Mouse (Mus musculus) thymus, postnatal 25 days (tissue): ENCODE results near the gene Plekha5.
"Not testable (repeated sequence)": the region's sequence is repeated elsewhere in the genome, so short reads cannot be mapped to it uniquely, and the experiment has no call there.

ENCODE experiments used
- DNase-seq: peaks from one replicate; pipeline ENCODE4 v3.0.0; 2022

Gene Plekha5

DNA sequence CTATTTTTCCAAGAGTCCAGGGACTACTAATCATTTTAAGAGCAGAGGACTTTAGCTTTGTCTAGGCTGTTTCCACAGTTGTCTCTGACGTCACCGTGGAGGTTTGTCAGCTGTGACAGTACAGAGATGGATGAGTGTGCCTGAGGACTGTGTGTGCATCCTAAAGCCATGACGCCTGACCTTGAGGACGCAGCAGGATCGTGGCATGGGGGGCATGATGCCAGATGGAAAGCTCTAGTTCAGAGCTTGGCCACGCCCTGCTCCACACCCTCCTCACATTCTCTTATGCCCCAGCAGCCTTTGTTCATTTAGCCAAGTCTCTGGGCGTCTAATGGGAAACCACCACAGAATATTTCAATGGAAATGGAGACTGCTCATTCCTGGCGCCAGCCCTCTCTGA, 111.7 kb downstream of the Plekha5 start:
- DNase-seq = no peak

DNA sequence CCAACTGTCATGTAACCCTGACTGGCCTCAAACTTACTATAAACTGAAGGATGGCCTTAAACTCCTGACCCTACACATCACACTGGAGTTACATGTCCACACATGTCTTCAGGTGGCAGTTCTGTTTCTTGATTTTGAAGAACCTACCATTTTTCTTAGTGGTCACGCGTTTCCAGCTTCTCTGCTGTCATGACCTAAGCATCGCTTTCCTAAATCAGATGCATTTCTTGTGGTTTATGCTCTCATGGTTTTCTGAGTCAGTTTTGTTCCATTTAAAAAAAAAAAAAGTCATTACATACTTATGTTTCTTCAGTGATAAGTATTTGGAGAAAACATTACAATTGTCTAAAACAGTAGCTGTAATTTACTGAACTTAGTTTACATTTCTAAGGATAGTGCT, 118.1 kb downstream of the Plekha5 start:
- DNase-seq = no peak

DNA sequence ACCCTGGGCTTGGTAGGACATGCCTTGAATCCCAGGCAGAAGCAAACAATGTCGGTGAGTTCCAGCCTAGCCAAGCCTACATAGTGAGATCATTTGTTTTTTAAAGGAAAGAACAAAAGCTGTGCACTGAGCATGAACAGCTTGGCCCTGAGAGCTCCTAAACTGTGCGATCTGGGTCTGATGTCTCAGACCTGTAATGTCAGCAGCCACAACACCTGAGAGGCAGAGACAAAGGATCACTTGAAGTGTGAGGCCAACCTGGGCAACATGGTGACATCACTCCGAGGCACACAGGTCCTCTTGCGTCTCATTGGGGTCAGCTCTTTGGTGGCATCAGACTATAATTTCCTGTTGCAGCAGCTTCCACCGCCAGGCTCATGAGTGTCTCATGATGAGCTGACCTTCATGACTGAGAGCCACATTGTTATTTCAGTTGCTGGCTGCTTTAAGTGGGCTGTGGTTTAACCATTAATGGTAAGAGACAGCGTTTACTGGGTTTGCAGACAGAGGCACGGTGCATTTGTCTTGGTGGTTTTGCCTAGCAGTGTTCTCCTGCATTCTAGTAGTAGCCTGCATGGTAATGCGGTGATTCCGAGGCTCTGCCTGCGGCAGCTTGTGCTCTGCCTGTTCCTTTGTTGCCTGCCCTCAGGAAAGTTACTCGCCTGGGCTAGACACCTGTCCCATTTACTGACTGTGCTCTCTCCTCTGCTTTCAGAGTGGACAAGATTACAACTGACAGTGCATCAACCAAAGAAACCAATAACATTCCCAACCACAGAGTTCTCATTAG, 119.3 kb downstream of the Plekha5 start:
- no peak for DNase-seq

DNA sequence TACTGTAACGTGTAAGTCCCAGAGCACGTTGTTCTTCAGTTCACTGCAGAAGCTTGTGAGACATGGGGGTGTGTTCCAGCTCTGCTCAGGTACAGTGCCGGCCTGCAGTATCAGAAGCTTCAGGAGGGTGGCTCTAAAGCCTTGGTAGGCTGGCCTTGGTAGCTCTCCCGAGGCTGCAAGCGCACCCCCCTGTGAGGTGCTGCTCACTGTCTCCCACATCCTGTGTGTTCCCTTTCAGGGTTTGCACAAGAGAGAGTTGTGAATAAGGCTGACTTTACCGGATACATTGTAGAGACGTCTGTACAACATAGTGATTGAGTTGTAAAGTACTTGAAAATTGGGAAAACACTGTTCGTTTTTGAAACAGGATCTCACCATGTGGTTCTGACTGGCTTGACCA, 122.2 kb downstream of the Plekha5 start:
- peak; percentile 47 for DNase-seq

DNA sequence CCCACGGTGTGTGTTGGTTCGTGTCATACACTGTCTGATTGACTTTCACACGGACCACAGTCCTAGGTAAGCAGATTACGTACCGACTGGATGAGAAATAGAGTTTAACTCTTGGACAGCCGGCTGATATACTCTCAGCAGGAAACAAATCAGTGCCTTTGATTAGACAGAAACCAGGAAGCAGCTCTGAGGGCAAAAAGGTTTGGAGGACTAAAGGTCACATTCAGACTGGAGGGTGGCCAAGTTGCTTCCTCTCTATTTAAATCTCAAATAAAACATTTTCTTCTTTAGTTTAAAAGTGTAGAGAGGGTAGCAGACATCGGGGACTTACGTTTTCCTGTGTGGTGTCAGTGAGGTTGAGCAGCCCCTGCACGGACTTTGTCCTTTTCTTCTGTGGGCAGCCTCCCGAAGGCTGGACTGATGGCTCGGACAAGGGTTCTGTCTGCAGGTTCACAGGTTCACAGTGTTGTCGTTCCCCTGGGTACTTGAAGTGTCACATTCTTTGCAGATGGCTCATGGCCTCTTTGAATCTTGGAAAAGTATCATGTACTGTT, 122.9 kb downstream of the Plekha5 start:
- no peak for DNase-seq

DNA sequence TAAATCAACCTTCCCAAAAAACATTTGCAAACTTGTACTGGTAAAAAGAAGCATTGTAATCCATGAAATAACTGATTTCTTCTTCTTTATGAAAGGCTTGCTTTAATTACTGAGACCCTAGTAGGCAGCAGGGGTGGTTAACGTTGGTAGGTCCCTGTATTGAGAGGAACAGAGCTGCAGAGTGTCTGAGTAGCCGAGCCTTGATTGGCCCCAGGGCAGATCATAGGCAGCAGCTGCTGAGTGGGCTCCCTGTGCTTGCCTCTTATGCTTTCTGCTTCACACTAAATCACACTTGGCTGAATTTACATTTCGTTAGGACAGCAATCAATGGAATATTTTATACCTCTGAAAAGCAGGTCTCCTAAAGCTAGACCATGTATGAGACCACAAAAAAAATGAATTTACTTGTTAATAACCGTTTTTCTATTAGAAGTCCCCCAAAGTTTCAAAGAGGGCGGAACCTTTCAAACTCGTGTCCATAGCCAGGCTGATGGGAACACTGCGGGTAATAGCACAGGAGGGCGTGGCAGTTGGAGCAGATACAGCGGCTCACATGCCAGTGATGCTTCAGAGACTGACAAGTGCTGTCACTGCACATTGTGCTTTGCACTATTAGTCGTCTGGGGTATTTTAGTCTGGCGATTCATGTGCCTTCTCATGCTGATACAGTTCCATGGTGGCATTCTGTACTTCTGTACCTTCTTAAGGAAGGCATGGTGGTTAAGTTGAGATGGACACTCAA, 123.5 kb downstream of the Plekha5 start:
- no peak for DNase-seq

DNA sequence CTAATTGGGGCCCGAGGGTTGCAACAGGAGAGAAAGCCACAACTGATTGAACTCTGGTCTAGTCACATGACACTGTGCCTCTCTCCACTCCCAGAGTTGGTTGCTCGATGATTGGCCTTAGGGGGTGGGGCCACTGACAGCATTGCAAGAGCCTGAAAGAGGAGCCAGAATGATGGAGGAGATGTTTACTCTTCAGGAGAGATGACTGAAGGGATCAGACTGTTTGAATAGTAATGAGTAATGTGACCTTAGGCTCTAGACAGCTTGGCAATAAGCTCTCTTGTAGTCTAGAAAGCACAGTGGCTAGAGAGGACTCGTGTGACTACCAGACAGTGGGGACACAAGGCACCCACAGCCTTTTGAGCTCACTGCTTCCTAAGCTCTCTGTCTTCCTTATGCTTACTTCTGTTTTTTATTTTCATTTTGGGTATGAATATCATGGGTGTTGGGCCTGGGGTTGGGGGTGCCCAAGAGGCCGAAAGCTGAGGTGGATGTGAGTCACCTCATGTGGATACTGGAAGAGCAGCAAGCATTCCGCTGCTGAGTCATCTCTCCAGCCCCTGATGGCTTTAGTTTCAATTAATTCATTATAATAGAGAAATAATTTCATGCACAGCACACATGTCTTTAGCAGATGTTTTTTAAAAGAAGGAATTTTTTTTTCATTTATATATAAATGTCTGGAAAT, 124.4 kb downstream of the Plekha5 start:
- no peak for DNase-seq

DNA sequence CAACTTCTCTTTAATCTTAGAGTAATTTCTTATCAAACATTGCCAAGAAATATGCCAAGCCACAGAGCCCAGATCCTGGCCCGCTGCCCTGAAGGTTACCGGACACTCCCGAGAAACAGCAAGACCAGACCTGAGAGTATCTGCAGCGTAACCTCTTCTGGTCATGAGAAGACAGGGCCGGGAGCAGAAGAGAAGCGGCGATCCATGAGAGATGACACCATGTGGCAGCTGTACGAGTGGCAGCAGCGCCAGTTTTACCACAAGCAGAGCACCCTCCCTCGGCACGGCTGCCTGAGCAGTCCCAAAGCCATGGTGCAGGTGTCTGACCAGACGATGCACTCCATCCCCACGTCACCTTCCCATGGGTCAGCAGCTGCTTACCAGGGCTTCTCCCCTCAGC, 126.9 kb downstream of the Plekha5 start:
- DNase-seq = no peak

DNA sequence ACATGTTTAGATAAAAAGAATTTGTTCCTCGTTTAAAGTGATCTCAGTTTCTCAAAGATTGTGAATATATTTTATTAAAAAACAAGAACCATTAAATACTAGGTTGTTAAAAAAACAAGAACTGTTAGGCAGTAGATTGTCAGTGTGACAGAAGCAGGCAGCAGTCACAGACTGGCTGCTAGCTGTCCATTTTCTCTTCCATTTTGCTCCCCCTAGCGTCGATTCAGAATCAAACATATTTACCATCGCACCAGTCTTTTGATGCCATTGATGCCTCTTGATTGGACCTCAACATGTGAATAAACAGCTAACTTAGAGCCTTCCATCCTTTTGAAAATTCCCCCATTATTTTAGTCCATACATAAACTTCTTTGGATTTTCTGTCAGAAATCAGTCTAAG, 130.4 kb downstream of the Plekha5 start:
- no peak for DNase-seq

DNA sequence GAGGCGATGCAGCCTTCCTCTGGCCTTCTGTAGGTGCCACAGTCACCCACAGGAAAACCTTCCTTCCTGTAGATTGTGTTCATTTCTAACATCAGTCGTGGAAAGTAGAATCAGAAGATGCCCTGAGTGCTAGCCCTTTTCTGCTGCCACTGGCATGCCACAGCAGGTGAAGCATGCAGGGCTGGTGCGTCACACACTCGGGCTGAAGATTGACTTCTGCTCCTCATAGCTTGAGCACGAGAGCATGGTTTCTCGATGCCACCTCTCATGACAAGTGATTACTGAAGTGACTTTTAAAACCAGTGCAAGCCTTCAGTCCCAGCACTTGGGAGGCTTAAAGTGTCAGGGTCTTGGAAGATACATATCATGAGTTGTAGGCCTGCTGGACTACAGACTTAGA, 135.6 kb downstream of the Plekha5 start:
- no peak for DNase-seq

DNA sequence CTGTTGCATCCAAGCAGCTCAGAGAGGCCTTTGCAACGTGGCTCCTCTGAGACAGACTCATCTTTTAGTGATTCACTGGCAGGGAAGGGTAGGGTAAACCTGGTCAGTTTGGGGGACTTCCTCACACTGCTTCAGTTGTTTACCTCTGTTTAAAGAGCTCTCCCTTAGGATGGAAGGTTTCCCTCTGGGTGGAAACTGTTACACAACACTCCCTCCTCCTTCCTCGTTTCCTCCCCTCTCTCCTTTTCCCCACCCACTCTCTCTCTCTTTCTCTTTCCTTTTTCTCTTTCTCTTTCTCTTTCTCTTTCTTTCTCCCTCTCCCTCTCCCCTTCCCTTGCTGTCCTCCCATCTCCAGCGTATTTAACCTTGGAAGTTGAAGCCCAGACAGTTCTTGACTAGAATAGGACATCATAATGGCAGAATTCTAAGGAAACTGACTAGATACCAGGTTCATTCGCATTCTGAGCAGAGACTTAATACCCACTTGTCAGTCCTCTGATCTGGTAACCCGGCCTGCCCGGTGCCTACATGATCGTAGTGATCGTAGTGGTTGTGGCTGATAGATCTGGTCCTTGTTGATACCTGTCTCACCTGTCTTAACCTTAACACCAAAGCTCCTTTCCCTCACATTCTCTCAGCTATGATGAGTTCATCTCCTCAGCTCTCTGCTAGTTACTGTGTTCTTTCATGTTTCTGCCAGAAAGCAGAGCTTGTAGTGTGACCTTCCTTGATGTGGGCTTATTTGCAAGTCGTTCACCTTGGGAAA, 137.5 kb downstream of the Plekha5 start:
- DNase-seq = no peak

DNA sequence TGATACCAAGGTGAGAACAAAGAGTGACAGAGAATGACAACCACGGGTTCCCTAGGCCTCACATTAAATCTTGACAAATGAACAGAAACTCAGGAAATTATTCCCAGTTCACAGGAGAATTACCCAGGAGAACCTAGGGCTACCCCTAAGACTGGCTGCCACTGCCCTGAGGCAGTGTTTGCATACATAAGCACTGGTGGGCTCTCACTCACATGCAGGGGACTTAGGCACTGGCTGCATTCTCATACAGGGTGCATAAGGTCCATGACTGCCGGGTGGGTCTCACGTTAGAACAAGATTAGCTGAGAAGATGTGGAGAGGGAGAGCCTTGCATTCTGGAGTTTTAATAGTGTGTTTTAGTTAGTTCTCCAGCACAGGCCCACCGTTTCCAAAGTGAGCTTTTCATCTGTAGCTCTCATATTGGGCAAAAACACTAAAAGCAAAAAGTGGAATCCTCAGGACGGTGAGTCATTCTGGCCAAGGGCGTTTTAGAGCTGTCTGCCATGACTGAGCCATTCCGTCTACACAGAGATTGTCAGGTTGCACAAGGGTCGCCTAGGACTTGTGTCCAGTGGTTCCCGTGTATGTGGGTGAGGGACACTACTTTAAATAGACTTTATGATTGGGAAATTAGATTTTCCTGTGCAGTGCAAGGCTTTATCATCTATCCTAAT, 138.2 kb downstream of the Plekha5 start:
- DNase-seq = no peak

DNA sequence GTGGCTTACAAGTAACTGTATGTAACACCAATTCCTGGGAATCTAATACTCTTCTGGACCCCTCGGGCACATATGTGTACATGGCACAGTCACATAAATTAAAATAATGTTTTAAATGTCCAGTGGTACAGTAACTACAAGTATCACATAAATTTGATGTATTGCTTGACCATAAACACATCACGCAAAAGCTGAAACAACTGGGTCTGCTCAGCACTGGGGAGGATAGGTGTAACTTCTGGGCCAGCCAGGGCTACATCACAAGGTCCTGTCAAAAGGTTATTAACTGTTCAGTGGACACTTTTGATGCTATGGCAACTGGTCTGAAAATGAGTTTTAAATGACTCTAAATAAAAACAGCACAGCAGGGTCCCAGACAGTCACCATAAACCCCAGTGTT, 143.3 kb downstream of the Plekha5 start:
- DNase-seq = no peak

DNA sequence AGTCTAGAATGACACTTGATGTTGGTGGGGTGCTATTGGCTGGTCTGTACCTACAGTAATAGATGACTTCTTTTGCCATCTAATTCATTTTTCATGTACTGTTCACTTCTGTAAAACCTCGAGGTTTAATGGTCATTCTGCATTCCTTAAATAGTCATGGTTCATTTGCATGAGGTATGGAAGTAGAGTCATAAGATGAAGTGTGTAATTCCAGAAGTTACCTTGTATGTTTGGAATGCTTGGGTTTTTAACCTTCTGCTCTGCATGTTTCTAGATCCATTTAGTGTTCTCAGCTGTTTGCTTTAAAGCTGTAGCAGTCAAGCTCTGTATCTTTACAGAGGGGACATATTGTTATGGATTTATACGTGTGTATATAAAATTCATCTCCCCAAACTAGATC, 144.0 kb downstream of the Plekha5 start:
- no peak for DNase-seq

DNA sequence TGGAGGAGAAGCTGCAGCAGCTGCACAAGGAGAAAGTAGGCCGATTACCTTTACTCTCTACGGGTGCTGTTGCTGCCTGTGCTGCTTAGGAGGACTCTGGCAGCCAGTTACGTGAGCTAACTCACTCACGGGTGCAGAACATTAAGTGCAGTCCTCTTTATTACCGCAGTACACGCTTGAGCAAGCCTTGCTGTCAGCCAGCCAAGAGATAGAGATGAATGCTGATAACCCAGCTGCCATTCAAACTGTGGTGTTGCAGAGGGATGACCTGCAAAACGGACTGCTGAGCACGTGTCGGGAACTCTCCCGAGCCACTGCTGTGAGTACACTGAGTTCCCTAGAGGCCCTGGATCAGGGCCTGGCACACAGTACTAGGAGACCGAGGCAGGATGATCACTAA, 146.3 kb downstream of the Plekha5 start:
- DNase-seq = no peak

DNA sequence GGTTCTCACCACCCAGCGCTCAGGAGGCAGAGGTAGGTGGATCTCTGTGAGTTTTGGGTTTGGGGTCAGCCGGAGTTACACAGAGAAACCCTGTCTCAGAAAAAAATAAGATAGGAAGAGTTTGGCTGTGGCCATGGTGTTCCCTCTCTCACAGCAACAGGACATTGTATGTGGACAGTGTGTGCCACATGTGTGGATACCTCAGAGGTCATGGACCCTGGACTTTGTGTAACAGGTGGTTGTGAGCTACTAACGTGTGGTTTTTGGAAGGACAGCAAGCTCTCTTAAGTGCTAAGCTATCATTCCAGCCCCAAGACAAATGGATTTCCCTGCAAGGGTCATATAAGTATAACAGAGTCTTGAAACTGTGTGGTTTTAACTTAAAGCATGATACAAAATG, 151.1 kb downstream of the Plekha5 start:
- no peak for DNase-seq

DNA sequence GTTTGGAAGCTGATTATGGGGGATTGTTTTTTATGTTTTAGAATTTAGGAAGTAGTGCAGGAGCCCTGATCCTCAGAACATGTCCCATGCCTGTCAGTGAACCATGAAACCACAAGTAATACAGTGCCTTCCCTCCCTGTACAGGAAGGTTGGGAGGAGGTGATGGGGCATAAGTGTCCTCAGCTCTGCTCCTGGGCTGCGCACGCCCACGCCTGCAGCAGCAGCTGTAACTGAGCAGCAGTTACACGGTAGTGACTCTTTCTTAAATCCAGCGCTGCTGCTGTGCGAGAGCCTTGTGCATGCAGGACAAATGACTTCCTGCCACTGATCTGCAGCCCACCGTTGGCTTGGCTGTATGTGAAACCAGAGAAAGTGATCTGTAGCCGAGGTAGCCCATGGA, 152.3 kb downstream of the Plekha5 start:
- peak; percentile 30 for DNase-seq

DNA sequence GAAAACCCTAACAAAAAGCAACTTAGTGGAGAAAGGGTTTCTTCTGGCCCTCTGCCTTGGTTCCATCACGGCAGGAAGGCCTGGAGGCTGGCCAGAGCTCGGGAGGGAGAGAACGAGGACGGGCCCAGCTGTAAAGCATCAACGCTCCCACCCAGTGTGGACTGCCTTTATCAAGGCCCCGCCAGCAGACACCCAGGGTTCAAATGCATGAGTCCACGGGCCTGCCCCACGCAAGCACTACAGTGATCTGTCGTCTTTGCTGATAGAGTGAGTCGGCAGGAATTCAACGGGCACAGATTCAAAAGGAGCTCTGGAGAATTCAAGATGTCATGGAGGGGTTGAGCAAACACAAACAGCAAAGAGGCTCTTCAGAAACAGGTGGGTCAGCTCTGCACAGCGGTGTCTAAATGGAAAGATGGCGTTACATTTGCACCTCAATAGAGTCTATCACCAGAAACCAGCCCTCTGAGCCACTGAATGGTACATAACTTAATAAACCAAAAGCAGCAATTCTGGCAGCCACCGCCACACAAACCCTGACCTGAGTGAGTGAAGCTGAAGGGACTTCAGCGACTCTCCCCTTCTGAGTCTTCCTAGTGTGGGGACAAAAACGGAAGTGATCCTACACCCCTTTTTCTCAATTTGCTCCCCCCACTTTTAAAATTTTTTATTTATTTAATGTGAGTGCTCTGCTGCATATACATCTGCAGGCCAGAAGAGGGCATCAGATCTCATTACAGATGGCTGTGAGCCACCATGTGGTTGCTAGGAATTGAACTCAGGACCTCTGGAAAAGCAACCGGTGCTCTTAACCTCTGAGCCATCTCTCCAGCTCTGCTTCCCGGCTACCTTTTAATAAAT, 153.3 kb downstream of the Plekha5 start:
- DNase-seq = no peak

DNA sequence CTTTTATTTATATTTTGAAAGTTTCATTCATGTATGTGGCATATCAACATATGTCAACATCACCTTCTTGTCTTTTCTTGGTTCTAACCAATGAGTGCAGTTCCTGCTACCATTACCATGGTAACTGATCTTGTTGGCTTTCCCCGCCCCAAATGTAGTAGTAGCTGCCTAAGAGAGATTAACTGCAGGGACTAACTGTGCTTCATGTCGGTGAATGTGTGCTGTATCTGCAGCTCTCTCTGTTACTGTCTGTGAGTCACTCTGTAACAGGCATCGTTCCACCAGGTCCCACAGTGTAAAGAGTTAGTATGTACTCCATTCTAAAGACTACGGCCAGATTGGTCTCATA, 153.9 kb downstream of the Plekha5 start:
- DNase-seq = no peak

DNA sequence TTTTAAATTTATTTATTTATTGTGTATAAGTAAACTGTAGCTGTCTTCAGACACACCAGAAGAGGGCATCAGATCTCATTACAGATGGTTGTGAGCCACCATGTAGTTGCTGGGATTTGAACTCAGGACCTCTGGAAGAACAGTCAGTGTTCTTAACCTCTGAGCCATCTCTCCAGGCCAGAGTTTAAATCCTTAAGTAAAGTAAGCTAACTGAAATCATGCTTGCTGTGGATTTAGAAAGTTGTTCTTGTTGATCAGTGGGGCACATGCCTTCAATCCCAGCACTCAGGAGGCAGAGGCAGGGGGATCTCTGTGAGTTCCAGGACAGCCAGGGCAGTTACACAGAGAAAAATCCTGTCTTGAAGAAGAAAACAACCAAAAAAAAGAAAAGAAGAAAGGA, 155.1 kb downstream of the Plekha5 start:
- DNase-seq = not testable (repeated sequence)

DNA sequence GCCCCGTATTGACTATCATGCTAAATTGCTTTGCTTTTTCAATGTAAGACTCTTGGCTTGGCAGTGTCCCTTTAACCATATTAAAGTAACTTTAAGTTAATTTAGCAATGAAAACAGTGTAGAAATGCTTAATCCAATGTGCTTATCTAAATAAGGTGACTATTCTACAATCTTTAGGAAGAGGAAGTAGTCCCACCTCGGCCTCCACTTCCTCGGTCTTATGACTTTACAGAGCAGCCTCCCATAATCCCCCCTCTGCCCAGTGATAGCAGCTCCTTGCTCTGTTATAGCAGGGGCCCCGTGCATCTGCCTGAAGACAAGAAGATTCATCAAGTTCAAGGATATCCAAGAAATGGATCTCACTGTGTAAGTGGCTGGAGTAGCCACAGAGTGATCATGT, 156.3 kb downstream of the Plekha5 start:
- DNase-seq = no peak
